ENCODE assay signal across 8 mouse cellular contexts in the genomic region with DNA sequence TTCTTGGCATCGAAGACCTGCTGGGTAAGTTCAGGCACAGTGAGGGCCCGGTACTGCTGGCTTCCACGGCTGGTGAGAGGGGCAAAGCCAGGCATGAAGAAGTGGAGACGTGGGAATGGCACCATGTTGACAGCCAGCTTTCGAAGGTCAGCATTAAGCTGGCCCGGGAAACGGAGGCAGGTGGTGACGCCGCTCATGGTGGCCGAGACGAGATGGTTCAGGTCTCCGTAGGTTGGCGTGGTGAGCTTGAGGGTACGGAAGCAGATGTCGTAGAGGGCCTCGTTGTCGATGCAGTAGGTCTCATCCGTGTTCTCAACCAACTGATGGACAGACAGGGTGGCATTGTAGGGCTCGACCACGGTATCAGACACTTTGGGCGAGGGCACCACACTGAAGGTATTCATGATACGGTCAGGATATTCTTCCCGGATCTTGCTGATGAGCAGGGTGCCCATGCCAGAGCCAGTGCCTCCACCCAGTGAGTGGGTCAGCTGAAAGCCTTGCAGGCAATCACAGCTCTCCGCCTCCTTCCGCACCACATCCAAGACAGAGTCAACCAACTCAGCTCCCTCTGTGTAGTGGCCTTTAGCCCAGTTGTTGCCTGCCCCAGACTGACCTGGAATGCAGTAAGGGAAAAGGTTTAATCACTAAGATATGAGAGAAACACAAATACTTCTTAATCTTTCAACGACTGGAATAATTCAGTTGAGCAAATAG. TPM values are rescaled to one million over a fixed set of nuclear protein-coding genes. Genes with fewer than 3 reads are reported as not detected.
DNase-seq lines count a peak whose midpoint lies in the region; ATAC-seq and TF ChIP-seq lines count a peak whose summit lies in the region.

No protein-coding gene starts in this region.

- no peaks in the 10 kb centered on the region for H3K27me3 ChIP-seq in ES-Bruce4 (ENCODE audit: control insufficient read depth, insufficient read depth, low read length, poor library complexity, severe bottlenecking)
- no peaks in the 10 kb centered on the region for H3K27me3 ChIP-seq in forebrain, embryonic 11.5 days (ENCODE audit: control insufficient read depth, insufficient read depth, low read length)
- H3K27me3 ChIP-seq in stomach, embryonic 14.5 days (ENCODE audit: control insufficient read depth, insufficient read depth, low read length), result no peaks in the 10 kb centered on the region

- H3K4me3 ChIP-seq in ES-Bruce4 (ENCODE audit: low read depth, low read length), result peak overlapping the region; percentile 94
- peak overlapping the region; percentile 76 for H3K4me3 ChIP-seq in forebrain, embryonic 11.5 days (ENCODE audit: low read depth, low read length)
- H3K4me3 ChIP-seq in stomach, embryonic 14.5 days (ENCODE audit: low read depth, low read length), result peak overlapping the region; percentile 77

- no peaks in the 10 kb centered on the region for H3K4me1 ChIP-seq in ES-Bruce4 (ENCODE audit: control insufficient read depth, insufficient read depth, low read length)
- H3K4me1 ChIP-seq in forebrain, embryonic 11.5 days (replicated peaks; ENCODE audit: control insufficient read depth, insufficient read depth, low read length), result peaks cover 18% of the 10 kb centered on the region
- peaks cover 25% of the 10 kb centered on the region for H3K4me1 ChIP-seq in stomach, embryonic 14.5 days (ENCODE audit: control insufficient read depth, insufficient read depth, low read length)

- no peak for TF ChIP-seq CTCF in ES-Bruce4 (IDR thresholded peaks at IDR 0.05; ENCODE audit: low read depth, low read length)

- H3K27ac ChIP-seq in ES-Bruce4 (ENCODE audit: insufficient read depth, low read length), result no peak overlapping the region
- no peak overlapping the region for H3K27ac ChIP-seq in forebrain, embryonic 11.5 days (ENCODE audit: low read depth, low read length)
- H3K27ac ChIP-seq in stomach, embryonic 14.5 days (ENCODE audit: low read length), result peak overlapping the region; percentile 11; the same call in 1 of the 2 replicates

- ATAC-seq in forebrain, embryonic 11.5 days (replicated peaks; ENCODE audit: low FRiP score), result no peak
- no peak for ATAC-seq in stomach, embryonic 14.5 days (ENCODE audit: insufficient number of reproducible peaks, insufficient read depth, low FRiP score, low read depth)

- intact Hi-C loops in gastrocnemius, postnatal 14 days (cut with DNase I; ENCODE audit: low total_unique reads), result loop anchor here (2.0 kb wide), 1 partner anchor 37 kb away; no protein-coding TSS in a partner anchor

- H3K4me2 ChIP-seq in forebrain, embryonic 11.5 days (ENCODE audit: low read depth, low read length, severe bottlenecking), result peak overlapping the region; percentile 83
- H3K4me2 ChIP-seq in stomach, embryonic 14.5 days (replicated peaks; ENCODE audit: low read depth, low read length), result peak overlapping the region; percentile 98

- H3K9me3 ChIP-seq in ES-Bruce4 (replicated peaks; ENCODE audit: control insufficient read depth, insufficient read depth, low read length, poor library complexity, severe bottlenecking), result no peaks in the 10 kb centered on the region
- H3K9me3 ChIP-seq in forebrain, embryonic 11.5 days (ENCODE audit: control insufficient read depth, low read length), result no peaks in the 10 kb centered on the region
- no peaks in the 10 kb centered on the region for H3K9me3 ChIP-seq in stomach, embryonic 14.5 days (ENCODE audit: control insufficient read depth, low read depth, low read length)

- no peak for TF ChIP-seq POLR2A in ES-Bruce4 (IDR thresholded peaks at IDR 0.05; ENCODE audit: insufficient read depth, low read length)

- H3K36me3 ChIP-seq in ES-Bruce4 (ENCODE audit: control insufficient read depth, insufficient read depth, low read length, poor library complexity, severe bottlenecking), result peaks cover 35% of the 10 kb centered on the region
- peaks cover 24% of the 10 kb centered on the region for H3K36me3 ChIP-seq in forebrain, embryonic 11.5 days (ENCODE audit: control insufficient read depth, insufficient read depth, low read length)
- H3K36me3 ChIP-seq in stomach, embryonic 14.5 days (ENCODE audit: control insufficient read depth, insufficient read depth, low read length), result peaks cover 48% of the 10 kb centered on the region

- no peak for TF ChIP-seq EP300 in ES-Bruce4 (IDR thresholded peaks at IDR 0.05; ENCODE audit: insufficient read depth, low read depth, low read length)

- 80% methylated on average over 26 of the region's 26 CpGs for WGBS in forebrain, embryonic 11.5 days
- 71% methylated on average over 26 of the region's 26 CpGs for WGBS in stomach, embryonic 14.5 days

- peak overlapping the region; percentile 64 for H3K9ac ChIP-seq in ES-Bruce4 (ENCODE audit: low read depth, poor library complexity, severe bottlenecking)
- peak overlapping the region; percentile 94; the same call in 1 of the 2 replicates for H3K9ac ChIP-seq in forebrain, embryonic 11.5 days (ENCODE audit: low read length)
- no peak overlapping the region for H3K9ac ChIP-seq in stomach, embryonic 14.5 days (replicated peaks; ENCODE audit: low read depth, low read length)

- peak; percentile 20 for DNase-seq in gastrocnemius, postnatal 14 days
- no peak for DNase-seq in gastrocnemius, postnatal 25 days
- no peak for DNase-seq in forebrain, embryonic 11.5 days (ENCODE audit: low spot score)
- peak; percentile 24 to 74 for DNase-seq in kidney, postnatal 25 days
- DNase-seq in right cerebral cortex, adult 2 months (ENCODE audit: low spot score in 2 of 2), result no peak
- DNase-seq in ovary, postnatal 36 days (ENCODE audit: low spot score), result no peak

RNA-seq across cellular contexts. Expression of a gene that starts 2.5 kb away (rescaled TPM):
- 100 to 1,000 TPM in 1 of 2 experiments, 10 to 100 TPM in 1; 95.6 to 123 TPM for total RNA-seq in gastrocnemius, postnatal 14 days (2021)
- 10 to 100 TPM; 39.2 to 54.5 TPM for total RNA-seq in gastrocnemius, postnatal 25 days (2021)
- polyA plus RNA-seq in ES-Bruce4 (2011; ENCODE audit: insufficient read depth, insufficient read length, low read depth, missing spikeins), result 1,430 and 1,461 TPM in 2 replicates
- polyA plus RNA-seq in forebrain, embryonic 11.5 days (2014; fragmentation: Nextera tagmentation; extraction: Ambion mirVana), result 1,583 and 1,671 TPM in 2 replicates
- polyA plus RNA-seq in stomach, embryonic 14.5 days (2014; fragmentation: Nextera tagmentation; extraction: Ambion mirVana), result 932 and 983 TPM in 2 replicates

RNA-seq across cellular contexts. Expression of a gene that starts 5.7 kb away (rescaled TPM):
- total RNA-seq in gastrocnemius, postnatal 14 days (2021), result 1 to 10 TPM; 5.4 to 6.9 TPM
- 1 to 10 TPM; 3.7 to 5.2 TPM for total RNA-seq in gastrocnemius, postnatal 25 days (2021)
- 131 and 147 TPM in 2 replicates for polyA plus RNA-seq in ES-Bruce4 (2011; ENCODE audit: insufficient read depth, insufficient read length, low read depth, missing spikeins)
- polyA plus RNA-seq in forebrain, embryonic 11.5 days (2014; fragmentation: Nextera tagmentation; extraction: Ambion mirVana), result 27.2 and 29.2 TPM in 2 replicates
- 18.7 and 19.2 TPM in 2 replicates for polyA plus RNA-seq in stomach, embryonic 14.5 days (2014; fragmentation: Nextera tagmentation; extraction: Ambion mirVana)

RNA-seq across cellular contexts. Expression of a gene that starts 12.6 kb away (rescaled TPM):
- total RNA-seq in gastrocnemius, postnatal 14 days (2021), result 10 to 100 TPM; 39.2 to 40.3 TPM
- total RNA-seq in gastrocnemius, postnatal 25 days (2021), result 10 to 100 TPM; 41.0 to 46.3 TPM
- 46.8 and 47.4 TPM in 2 replicates for polyA plus RNA-seq in ES-Bruce4 (2011; ENCODE audit: insufficient read depth, insufficient read length, low read depth, missing spikeins)
- 48.5 and 49.5 TPM in 2 replicates for polyA plus RNA-seq in forebrain, embryonic 11.5 days (2014; fragmentation: Nextera tagmentation; extraction: Ambion mirVana)
- 42.8 and 44.2 TPM in 2 replicates for polyA plus RNA-seq in stomach, embryonic 14.5 days (2014; fragmentation: Nextera tagmentation; extraction: Ambion mirVana)

RNA-seq across cellular contexts. Expression of a gene that starts 14.1 kb away (rescaled TPM):
- total RNA-seq in gastrocnemius, postnatal 14 days (2021), result 1 to 10 TPM; 4.6 to 5.4 TPM
- total RNA-seq in gastrocnemius, postnatal 25 days (2021), result 1 to 10 TPM; 4.0 to 4.5 TPM
- 31.3 and 35.5 TPM in 2 replicates for polyA plus RNA-seq in ES-Bruce4 (2011; ENCODE audit: insufficient read depth, insufficient read length, low read depth, missing spikeins)
- polyA plus RNA-seq in forebrain, embryonic 11.5 days (2014; fragmentation: Nextera tagmentation; extraction: Ambion mirVana), result 2.4 and 3.5 TPM in 2 replicates
- 3.7 and 5.4 TPM in 2 replicates for polyA plus RNA-seq in stomach, embryonic 14.5 days (2014; fragmentation: Nextera tagmentation; extraction: Ambion mirVana)

RNA-seq across cellular contexts. Expression of a gene that starts 25.5 kb away (rescaled TPM):
- total RNA-seq in gastrocnemius, postnatal 14 days (2021), result 1 to 10 TPM; 4.8 TPM
- total RNA-seq in gastrocnemius, postnatal 25 days (2021), result 1 to 10 TPM in 1 of 2 experiments, under 1 TPM in 1; 0.74 to 1.6 TPM
- polyA plus RNA-seq in ES-Bruce4 (2011; ENCODE audit: insufficient read depth, insufficient read length, low read depth, missing spikeins), result 32.9 and 35.3 TPM in 2 replicates
- polyA plus RNA-seq in forebrain, embryonic 11.5 days (2014; fragmentation: Nextera tagmentation; extraction: Ambion mirVana), result 65.7 and 68.8 TPM in 2 replicates
- polyA plus RNA-seq in stomach, embryonic 14.5 days (2014; fragmentation: Nextera tagmentation; extraction: Ambion mirVana), result 65.3 and 67.1 TPM in 2 replicates

Comparison
In these comparisons a context has a peak if more than half of its experiments do, and no peak if none do; other contexts are left out.
1. DNase-seq: peak in gastrocnemius, postnatal 14 days (single experiment) and kidney, postnatal 25 days (2 of 2); none in gastrocnemius, postnatal 25 days (single experiment), forebrain, embryonic 11.5 days (single experiment), right cerebral cortex, adult 2 months (0 of 2) and ovary, postnatal 36 days (single experiment).
2. Peak in every context shown above with its lines, with median percentiles within 50 percentile points of each other: H3K4me3 ChIP-seq.